In the genomic region with DNA sequence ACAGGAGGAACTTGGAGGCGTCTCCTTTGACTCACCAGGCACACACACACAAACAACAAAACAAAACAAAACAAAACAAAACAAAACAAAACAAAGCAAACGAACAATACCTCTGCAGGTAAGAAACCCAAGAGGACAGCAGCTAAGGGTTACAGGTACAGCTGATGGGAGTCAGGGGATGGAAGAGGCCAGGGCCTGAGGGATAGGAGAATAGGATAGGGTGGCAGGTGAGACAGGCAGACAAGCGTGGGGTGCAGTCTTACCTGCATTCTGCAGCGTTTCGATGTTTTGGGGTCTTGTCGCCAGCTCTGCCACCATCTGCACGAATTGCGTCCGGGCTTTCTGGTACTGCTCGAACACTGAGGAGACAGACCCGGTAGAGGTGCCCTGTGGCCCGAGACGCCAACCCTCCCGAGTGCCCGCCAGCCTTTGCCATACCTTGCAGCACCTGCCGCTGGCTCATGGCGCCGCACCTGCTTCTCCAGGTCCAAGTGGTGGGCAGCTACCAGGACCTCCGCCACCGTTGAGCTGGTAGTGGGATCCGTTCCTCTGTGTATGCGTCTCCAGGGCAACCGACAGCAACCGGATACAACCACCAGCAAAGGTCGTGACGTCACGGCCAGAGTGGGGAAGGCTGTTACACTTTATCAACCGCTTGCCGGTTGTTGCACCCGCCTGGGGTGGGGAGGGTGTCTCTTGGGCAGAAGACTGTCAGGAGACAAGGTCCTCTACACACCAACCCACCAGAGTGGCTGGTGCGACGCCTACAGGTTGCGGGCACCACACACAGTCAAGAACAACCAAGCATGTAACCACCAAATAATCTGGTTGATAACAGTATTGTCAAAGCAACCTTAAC, we compare ENCODE assay signal across 7 mouse cellular contexts. TPM values are rescaled to one million over a fixed set of nuclear protein-coding genes. Genes with fewer than 3 reads are reported as not detected.
DNase-seq lines count a peak whose midpoint lies in the region.

A gene (minus strand): TSS at position 700 of the 859 bp plus-strand sequence.

- H3K27me3 ChIP-seq in limb, embryonic 10.5 days (ENCODE audit: low read depth, poor library complexity, severe bottlenecking) = peaks cover 3% of the 10 kb centered on the region; the same call in 1 of the 2 replicates
- H3K27me3 ChIP-seq in midbrain, embryonic 10.5 days (ENCODE audit: low read depth, poor library complexity, severe bottlenecking) = no peaks in the 10 kb centered on the region

- no peaks in the 10 kb centered on the region for H3K9me3 ChIP-seq in limb, embryonic 10.5 days (replicated peaks)
- no peaks in the 10 kb centered on the region for H3K9me3 ChIP-seq in midbrain, embryonic 10.5 days (replicated peaks)

- peak; percentile 34 for DNase-seq in WW6 (ENCODE audit: low read depth, low spot score)
- peak; percentile 70 for DNase-seq in c-Kit-positive CD71-positive TER-119-negative erythroid progenitor cells, embryonic 14.5 days (ENCODE audit: low read depth)
- DNase-seq in frontal cortex, postnatal 25 days (ENCODE audit: low spot score in 2 of 2) = peak; percentile 7 to 21
- DNase-seq in kidney, adult 18-20 months = peak; percentile 31
- DNase-seq in limb, embryonic 10.5 days (ENCODE audit: low spot score) = peak; percentile 76
- DNase-seq in midbrain, embryonic 10.5 days (ENCODE audit: low spot score) = peak; percentile 71
- DNase-seq in right cerebral cortex, postnatal 4 days = peak; percentile 71

- WGBS in limb, embryonic 10.5 days = 7% methylated on average over 33 of the region's 33 CpGs
- WGBS in midbrain, embryonic 10.5 days = 9% methylated on average over 33 of the region's 33 CpGs

- H3K4me3 ChIP-seq in limb, embryonic 10.5 days = peak within 1 kb of the TSS; percentile 51
- peak within 1 kb of the TSS; percentile 65 for H3K4me3 ChIP-seq in midbrain, embryonic 10.5 days

- H3K36me3 ChIP-seq in limb, embryonic 10.5 days = no peaks in the 10 kb centered on the region
- H3K36me3 ChIP-seq in midbrain, embryonic 10.5 days = no peaks in the 10 kb centered on the region

- H3K4me1 ChIP-seq in limb, embryonic 10.5 days = peaks cover 8% of the 10 kb centered on the region
- peaks cover 8% of the 10 kb centered on the region for H3K4me1 ChIP-seq in midbrain, embryonic 10.5 days

- H3K27ac ChIP-seq in limb, embryonic 10.5 days = no peak within 1 kb of the TSS
- peak within 1 kb of the TSS; percentile 68 for H3K27ac ChIP-seq in midbrain, embryonic 10.5 days (replicated peaks)

RNA-seq across cellular contexts. Expression of the gene that starts here (rescaled TPM):
- 0.24 TPM in 1 of 2 replicates, not detected in the other for polyA plus RNA-seq in limb, embryonic 10.5 days (2016; fragmentation: Nextera tagmentation; extraction: Ambion mirVana)
- polyA plus RNA-seq in midbrain, embryonic 10.5 days (2016; fragmentation: Nextera tagmentation; extraction: Ambion mirVana) = 1.4 and 1.8 TPM in 2 replicates

Comparison
In these comparisons a context has a peak if more than half of its experiments do, and no peak if none do; other contexts are left out.
1. Peak in DNase-seq and H3K4me3 ChIP-seq in limb, embryonic 10.5 days; RNA of the gene not detected or under 1 TPM.
2. DNase-seq: peak in every context shown above with its lines; median percentile 76 in limb, embryonic 10.5 days; 71 in midbrain, embryonic 10.5 days; 71 in right cerebral cortex, postnatal 4 days; 70 in c-Kit-positive CD71-positive TER-119-negative erythroid progenitor cells, embryonic 14.5 days; 34 in WW6; 31 in kidney, adult 18-20 months; 14 in frontal cortex, postnatal 25 days.